Mouse (Mus musculus): ENCODE data around the gene Zfp488.
A peak's percentile ranks its signal among the peaks of the same experiment; 100 is the strongest.

Gene Zfp488

GRCm38 (mm10) chr14:33946125-33946524, 32.4 kb downstream of the Zfp488 start:
- no peak for DNase-seq (ENCODE audit: low read depth)

DNA sequence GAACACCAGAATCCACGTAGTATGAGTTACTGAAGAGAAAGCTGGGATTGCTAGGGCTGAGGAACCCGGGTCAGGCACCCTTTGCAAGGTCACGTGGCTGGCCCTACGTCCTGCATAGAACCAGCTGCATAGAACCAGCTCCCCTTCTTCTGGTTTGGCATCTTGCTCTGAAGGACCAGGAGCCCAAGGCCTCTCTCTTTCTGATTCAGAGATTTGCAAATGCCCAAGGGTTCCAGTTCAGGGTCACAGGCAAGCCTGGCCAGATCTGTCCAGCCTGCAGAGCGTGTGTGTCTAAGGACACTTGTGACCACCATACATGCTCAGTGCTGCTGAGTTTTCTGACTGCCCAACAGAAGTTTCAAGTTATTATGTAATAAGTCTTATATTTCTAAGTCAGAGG, 36.3 kb downstream of the Zfp488 start:
- DNase-seq (ENCODE audit: low read depth), result no peak

DNA sequence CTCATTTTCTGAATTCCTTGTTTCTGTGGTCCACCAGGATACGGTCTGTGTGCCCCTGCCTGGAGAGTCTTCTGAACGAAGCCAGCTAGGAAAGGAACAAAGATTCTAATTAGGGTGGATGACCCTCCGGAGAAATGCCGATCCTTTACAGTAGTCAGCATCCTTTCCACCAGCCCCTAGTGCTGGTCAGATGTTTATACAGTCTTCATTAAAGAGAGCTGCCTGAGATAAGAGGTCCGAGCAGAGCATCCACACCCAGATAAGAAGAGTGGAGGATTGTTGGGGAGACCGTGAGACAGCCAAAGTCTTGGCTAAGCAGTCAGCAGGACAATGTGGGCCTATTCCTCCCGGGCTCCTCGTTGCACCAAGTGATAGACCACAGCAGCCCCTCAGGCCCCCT, 37.8 kb downstream of the Zfp488 start, which contains the start of gene Gdf2:
Gdf2 (plus strand) TSS at position 301 of the 400 bp plus-strand sequence.
- DNase-seq (ENCODE audit: low read depth), result no peak

GRCm38 (mm10) chr14:33939117-33939516, 39.4 kb downstream of the Zfp488 start:
- no peak for DNase-seq (ENCODE audit: low read depth)

DNA sequence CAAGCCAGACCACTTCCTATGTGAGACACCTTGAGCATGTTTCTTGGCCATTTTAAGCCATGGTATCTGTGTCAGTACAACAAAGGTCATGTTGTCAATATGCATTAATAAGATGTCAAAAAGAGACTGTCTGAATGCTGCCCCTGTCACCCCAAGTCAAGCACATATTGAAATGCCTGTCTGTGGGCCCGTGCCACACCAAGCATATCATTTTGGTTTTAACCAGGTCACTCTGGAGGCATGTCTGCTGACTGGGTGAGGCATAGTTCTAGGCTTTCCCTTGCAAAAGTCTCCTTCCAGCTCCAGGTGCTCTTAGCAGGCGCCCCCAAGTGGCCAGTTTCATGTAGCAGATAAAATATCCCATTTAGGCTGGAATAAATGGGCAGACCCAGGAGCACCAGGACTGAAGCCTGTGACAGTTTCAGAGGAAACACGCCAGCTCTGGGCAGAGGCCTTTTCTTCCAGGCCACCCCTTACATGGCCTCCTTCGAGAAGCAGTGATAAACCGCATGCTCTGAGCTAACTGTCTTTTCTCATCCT, 44.7 kb downstream of the Zfp488 start:
- DNase-seq (ENCODE audit: low read depth), result peak; percentile 10

- DNase-seq (ENCODE audit: low read depth), result peak; percentile 17
Observed at GRCm38 (mm10) chr14:33932935-33933703, 45.4 kb downstream of the Zfp488 start.

DNA sequence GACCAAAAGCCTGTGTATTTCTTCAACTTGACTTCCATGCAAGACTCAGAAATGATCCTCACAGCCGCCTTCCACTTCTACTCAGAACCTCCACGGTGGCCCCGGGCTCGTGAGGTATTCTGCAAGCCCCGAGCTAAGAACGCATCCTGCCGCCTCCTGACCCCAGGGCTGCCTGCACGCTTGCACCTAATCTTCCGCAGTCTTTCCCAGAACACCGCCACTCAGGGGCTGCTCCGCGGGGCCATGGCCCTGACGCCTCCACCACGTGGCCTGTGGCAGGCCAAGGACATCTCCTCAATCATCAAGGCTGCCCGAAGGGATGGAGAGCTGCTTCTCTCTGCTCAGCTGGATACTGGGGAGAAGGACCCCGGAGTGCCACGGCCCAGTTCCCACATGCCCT, 46.7 kb downstream of the Zfp488 start:
- no peak for DNase-seq (ENCODE audit: low read depth)

GRCm38 (mm10) chr14:33923168-33924070, 55.1 kb downstream of the Zfp488 start, which contains the start of gene Gdf10:
Gene Gdf10 (plus strand): TSS chr14:33923587.
- no peak for DNase-seq (ENCODE audit: low read depth)

GRCm38 (mm10) chr14:33922771-33923167, 55.8 kb downstream of the Zfp488 start:
- no peak for DNase-seq (ENCODE audit: low read depth)

DNA sequence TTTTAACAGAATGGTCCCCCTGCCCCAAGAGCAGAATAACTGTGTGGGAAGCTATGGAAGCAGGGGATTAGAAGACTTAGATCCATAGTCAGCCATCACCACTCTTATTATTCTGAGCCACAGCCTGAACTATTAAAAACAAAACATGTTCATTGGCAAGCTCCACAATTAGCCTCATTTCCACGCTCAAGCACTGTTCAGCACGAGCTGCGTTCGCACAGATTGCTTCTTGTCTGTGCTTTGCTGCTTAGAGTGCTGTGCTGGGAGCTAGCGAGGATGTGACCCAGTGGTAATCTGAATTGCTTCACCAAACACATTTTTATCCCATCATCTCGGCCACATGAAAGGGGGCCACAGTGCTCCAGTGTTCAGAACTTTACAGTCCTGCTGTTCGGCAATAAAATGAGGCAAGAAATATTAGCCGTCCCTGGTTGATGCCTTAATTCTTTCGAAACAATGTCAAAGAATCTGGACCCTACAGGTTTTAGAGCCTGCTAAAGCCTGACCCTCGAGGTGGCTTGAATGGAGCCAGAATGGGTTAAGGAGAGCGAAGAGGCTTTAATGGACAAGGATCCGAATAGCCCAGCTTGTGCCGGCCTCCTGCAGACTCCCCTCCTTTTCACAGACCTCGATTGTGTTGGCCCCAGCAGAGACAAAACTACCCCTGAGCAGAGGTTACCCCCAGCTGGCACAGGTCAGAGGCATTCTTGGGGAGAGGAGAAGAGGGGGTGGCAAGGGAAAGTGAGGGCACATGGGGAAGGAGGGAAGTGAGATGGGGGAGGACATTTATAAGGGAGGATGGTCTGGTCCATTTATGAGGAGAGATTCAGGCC, 57.6 kb downstream of the Zfp488 start:
- no peak for DNase-seq (ENCODE audit: low read depth)

Measured in c-Kit-positive CD71-negative TER-119-negative erythroid progenitor cells, embryonic 14.5 days (primary cell).